Mouse (Mus musculus) Muller cell, postnatal 12 days (primary cell): Measurements from ENCODE around the gene Ttll9.

Source experiments
- DNase-seq: peaks from one replicate; pipeline ENCODE4 v3.0.0-alpha.2; 2015; ENCODE audit errors: inconsistent ontology term

The Ttll9 gene

DNA sequence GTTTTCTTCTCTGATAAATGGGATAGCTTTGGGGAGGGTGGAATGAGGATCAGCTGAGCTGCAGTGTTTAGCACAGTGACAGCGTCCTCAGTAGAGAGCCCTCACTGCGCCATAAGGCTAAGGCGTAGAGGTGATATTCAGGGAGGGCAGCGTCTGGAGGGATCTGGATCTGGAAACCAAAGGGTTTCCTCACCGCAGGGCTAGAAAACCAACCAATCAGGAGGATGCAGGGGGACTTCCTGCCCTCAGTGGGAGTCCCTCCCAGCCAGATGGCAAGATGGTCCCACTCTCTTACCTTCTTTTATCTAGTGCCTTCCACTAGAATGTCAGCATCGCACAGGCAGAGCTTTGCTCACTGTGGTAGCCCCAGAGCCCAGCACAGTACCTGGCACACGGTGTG is 20.5 kb upstream of the Ttll9 start:
- DNase-seq, result no peak

DNA sequence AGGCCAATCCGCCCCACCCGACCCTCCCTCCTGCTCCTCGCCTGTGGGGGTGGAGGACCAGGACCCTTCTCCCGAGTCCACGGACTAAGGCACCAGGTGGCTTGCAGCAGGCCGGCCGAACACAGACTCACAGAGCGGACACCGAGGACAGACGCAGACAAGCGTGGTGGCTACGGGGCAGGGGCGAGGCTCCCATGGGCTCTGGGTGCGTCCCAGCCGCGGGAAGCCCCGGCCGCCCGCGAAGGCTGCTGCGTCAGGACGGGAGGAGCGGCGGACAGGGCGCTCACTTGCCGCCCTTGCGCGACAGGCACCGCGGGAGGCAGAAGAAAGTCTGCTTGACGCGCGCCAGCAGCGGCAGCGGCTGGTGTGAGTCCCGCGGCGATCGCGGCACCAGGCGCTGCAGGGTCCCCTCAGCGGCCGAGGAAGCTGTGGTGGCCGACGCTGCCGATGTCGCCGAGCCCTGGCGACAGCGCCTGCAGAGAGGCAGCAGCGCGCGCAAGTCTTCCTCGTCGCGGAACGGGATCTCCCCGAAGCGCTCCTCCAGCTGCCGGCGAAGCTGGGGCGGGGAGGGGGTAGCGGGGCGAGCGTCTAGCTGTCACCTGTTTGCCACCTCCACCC is 19.3 kb upstream of the Ttll9 start:
- DNase-seq, result no peak

DNA sequence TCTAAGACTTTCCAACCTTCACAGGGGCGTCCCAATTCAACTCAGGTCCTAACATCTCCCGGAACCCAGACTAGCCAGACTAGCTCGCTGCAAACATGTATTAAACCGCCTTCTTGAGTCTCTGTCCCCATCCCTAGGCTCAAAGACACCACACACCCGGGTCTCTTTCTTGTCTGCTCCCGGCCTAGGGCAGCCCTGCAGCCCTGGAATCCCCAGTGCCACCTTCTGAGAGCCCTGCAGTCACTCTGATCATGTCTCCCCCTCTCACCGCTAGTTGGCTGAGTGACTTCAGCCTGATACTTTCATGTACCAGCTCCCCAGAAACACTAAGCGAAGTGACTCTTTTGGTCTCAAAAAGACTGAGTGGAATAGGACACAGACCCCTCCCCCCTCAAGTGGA is 18.7 kb upstream of the Ttll9 start:
- DNase-seq, result no peak

DNA sequence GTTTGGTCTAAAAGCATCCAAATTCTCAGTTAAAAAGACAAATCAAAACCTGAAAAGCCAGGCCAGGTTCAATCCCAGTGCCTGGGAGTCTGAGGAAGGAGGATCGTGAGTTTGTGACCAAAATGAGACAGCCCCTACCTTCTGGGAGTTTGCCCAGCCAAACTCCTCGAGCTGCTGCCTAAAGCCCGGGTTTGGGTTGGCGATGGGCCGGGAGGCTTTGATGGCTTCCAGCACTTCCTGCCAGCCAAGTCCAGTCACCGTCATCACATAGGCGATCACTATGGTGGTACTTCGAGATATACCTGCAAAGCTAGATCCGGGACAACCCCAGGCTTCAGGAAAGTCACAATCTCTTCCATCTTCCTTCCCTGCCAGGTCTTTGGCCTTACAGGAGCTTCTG is 18.3 kb upstream of the Ttll9 start:
- DNase-seq, result no peak

DNA sequence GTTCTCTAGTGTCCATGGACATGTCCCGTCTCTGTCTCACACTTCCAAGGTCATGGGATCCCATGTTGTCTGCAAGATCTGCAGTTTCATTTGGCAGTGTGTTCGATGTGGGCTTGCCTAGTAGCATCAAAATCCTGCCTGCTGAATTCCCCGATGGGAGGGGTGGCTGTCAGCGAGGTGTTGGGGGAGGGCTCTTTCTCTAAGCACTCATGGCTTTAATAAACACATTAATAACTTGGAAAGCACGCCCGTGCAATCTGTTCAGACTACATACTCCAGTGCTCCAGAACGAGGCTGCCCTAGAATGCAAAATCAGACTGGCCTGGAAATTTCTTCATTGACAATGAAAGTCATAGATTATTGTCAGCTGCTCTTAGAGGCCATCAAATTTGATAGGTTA is 15.2 kb upstream of the Ttll9 start:
- DNase-seq, result no peak

DNA sequence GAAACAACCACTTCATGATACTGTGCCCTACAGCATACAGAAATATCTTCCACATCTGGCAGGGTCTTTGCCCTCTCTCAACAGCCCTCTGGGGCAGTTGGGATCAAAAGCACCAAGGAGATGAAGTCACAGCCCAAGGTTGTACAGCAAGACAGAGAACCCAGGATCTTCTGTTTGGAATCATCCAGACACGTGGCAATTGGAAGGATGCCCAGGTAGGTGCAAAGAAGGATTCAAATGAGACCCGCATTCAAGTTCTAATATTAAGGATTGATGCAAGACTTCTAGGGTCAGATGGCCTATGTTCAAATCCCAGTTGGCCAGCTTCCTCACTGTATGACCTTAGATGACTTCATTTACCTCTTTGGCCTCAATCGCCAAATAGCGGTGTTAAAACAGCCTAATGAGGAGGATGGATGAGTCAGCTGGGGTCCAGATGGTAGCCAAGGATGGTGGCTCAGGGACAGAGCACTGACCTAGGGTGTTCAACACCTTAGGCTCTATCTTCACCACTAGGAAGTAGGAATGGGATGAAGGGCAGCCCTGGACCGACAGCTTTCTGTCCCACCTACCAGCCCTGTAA is 13.8 kb upstream of the Ttll9 start:
- no peak for DNase-seq

DNA sequence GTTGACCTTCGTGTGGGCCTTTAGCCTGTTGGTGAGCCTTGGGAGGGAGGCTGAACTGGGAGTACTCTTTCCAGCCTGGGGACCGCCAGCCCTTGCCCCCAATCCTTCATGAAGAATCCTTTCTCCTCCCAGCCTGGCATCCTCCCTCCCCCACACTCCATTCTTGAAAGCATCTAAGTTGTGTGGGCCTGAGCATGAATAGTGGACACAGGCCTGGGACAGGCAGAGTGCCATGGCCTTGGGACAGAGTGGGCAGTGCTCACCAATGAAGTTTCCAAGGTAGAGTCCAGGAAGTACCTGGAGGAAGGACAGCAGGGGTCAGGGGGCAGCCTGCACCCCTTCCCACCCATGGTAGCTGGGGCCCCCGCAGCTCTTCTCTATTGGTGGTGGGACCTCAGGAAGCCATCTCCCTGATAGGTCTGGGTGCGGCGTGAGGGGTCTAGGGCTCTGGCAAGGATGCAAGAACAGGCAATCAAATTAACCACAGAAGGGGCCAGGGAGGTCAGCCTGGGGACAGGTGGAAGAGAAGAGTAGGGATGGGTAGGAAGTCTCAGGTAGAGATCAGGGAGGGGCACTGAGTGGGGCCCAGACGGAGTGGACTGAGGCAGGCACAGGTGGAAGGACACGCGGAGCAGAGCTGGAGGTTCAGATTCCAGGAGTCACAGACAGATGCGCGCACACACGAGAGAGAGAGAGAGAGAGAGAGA is 11.8 kb upstream of the Ttll9 start:
- DNase-seq, result no peak

DNA sequence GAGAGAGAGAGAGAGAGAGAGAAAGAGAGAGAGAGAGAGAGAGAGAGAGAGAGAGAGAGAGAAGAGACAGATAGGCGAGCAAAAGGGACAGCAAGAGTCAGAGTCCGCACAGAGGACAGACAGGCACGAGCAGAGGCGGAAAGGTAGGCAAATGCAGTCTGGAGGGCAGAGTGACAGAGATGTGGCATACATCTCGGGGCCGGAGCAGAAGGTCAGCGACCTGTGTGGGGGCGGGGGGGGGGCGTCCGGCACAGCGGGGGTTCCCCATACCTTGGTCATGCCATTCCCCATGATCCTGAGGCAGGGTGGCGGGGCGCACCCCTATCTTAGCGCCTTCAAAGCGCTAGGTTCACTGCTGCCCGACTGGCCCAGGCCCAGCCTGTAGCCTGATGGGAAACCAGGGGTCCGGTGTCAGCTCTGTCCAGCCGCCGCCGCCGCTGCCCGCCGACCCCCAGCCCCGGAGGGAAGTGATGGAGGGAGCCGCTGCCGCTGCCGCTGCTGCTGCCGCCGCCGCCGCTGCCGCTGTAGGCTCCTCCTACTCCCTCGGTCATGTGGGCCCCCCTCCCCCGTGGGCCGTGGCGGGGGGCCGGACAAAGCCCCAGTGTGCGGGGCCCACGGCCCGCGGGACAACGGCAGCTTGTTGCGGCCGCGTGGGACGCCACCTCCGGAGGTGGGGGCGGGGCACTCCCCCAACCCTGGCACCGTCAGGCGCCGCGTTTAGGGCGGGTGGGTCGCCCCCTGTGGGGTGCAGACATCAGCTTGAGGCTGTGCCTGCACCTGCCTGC is 11.0 kb upstream of the Ttll9 start, which contains the start of gene Dusp15:
Gene Dusp15 (minus strand): TSS at position 634 of the 785 bp plus-strand sequence.
- no peak for DNase-seq

DNA sequence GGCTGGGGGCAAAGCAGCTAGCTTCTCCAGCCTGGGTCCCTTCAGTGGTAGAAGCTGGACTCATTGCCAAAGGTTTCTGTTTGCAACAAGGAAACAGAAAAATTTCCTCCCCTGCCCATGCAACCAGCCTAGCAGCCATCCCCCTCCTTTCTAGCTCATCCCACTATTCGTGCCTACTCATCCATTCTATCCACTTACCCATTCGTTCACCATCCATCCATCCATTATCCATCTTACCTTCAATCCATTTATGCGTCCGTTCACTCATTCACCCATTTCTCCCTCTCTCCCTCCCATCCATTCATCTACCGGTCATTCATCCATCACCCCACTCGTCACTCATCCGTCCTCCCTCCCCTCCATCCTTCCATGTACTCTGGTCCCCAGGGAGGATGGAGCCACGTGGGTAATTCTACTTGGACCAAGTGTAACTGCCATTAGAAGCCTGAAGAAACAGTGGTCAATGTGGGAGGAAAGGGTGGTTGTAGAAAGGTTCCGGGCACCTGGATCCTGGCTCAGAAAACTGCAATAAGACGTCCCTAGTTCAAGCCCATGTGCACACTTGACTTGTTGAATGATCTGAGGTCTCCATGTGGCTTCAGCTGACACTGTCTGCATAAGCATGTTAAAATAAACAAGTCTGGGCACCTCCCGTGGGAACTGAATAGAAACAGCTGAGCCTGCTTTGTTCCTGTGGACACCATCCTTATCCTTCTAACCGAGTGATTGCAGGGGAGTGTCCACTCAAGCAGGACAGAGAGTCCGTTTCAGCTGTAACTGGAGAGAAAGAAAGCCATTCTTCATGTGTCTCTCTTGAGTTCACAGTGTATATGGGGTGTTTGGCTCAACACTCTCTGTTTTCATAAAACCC is 10.2 kb upstream of the Ttll9 start:
- DNase-seq, result peak; percentile 47

DNA sequence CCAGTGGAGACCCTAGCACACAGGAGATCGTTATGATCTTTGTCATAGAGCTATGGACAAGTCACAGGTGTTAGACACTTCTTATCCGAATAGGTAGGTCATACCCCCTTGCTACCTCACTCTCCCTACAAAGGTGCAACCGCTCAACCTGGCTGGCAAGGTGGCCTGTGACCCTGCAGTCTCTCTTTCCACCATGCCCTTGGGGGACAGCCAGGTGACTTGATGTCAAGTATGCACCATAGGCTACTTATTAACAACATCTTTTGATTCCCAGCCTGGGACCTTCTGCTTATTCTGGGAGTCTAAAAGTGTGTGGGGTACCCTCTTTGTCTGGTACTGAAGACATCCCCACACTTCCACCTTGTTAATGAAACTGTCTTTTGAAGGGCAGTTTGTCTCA is 4.2 kb upstream of the Ttll9 start:
- no peak for DNase-seq

DNA sequence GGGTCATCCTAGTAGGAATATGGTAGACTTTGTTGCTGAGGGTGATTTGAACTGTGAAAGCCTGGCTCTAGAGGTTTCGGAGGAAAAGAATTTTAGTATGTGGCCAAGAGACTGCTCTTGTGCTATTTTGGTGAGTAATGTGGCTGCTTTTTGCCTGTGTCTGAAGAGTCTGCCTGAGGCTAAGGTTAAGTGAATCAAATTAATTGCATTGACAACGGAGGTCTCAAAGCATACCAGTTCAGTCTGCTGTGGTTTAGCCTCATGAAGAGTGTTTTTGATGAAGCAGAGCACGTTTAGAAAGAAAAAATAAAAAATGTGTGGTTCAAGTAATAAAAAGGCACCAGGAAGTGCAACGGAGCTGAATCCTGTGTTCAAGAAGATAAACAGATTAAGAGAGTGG is 3.3 kb downstream of the Ttll9 start:
- DNase-seq, result peak; percentile 91

DNA sequence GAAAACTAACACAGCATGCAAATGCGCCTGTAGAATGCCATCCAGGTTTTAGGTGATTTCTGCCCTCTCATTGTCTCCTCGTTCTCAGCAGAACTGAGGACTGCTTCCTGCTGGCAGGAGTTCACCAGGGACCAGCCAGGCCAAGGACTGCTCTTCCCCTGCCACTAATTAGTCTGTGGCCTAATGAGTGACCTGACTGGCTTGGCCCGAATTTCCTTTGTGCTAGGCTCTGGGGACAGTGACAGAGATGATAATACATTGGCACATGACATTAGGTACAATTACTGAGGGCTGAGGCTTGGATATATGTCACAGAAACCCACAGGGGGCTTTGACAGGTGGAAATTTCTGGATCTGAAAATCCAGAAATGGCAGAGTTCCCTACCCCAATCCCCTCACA is 14.7 kb downstream of the Ttll9 start:
- peak; percentile 63 for DNase-seq

DNA sequence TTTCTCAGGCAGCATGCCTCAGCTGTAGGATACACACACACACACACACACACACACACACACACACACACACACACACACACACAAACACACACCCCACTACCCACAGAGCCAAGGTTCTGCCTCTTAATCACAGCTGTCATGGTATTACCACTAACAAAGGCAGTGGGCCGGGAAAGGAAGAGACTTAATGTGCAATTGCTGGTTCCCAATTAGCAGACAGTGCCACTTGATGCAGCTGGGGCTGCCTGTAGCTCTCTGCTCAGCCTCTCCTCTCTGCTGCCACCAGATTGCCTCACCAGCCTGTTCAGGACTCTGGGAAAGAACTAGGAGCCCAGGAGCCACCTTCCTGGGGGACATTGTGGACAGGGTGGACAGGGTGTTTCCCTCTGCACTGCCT is 23.3 kb downstream of the Ttll9 start:
- DNase-seq, result peak; percentile 20

DNA sequence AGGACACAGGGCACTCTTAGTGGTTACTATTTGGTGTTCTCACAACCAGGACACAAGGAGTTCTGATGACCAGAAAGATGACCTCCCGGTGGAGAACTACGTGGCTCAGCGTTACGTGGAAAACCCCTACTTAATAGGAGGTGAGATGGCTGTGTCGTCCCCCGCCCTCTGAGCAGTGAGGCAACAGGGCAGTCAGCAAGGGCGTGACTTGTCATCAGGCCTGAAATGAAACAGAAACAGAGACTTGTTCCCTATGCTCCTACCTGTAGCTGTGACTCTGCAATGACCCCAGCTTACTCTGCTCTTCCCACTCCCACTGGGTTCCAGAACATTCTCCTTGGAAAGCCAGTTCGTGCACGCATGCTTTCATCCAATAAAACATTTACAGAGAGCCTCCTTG is 29.2 kb downstream of the Ttll9 start:
- DNase-seq, result no peak

DNA sequence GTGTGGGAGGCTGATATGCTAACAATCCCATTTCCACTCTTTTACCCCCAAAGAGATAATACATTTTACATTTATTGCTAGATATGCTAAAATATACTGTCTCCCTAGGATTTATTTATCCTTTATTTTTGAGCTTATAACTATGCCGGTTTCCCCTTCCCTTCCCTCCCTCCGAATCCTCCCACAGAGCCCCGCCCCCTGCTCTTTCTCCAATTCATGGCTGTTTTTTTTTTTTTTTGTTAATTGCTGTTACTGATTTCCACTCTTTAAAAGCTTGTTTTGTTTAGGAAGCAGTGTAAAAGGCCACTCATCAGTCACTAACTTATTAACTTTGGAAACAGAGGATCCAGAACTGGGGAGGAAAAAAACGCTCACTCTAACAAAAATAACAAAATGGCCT is 34.8 kb downstream of the Ttll9 start:
- no peak for DNase-seq

DNA sequence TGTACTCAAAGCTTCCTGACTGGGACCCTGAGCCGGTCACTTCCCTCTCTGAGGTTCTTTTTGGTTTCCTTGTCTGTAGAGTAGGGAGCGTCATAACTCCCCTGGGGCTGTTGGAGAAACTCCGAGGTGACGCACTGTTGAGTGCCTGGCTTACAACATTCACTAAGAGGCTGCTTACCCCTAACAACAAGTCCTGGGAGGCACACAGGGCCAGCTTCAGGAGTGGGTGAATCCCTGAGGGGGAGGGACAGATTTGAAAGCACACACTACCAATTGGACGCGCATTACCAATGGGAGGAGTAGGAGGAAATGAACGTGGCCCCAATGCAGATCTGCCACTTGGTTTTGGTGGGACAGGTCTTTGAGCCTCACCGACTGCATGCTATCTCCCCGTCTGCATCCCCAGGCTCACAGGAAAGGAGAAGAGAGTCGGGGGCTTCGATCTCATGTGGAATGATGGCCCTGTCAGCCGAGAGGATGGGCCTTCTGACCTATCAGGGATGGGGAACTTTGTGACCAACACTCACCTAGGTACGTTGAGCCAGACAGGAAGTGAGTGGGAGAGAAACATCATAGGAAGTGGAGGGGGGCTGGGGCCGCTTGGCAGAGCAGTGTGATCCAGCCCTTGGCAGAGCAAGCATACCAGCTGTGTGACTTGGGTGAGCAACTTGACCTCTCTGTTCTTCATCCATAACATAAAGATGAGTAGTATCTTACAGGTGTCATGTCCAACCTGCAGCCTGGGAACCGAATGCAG is 40.4 kb downstream of the Ttll9 start:
- DNase-seq, result no peak

DNA sequence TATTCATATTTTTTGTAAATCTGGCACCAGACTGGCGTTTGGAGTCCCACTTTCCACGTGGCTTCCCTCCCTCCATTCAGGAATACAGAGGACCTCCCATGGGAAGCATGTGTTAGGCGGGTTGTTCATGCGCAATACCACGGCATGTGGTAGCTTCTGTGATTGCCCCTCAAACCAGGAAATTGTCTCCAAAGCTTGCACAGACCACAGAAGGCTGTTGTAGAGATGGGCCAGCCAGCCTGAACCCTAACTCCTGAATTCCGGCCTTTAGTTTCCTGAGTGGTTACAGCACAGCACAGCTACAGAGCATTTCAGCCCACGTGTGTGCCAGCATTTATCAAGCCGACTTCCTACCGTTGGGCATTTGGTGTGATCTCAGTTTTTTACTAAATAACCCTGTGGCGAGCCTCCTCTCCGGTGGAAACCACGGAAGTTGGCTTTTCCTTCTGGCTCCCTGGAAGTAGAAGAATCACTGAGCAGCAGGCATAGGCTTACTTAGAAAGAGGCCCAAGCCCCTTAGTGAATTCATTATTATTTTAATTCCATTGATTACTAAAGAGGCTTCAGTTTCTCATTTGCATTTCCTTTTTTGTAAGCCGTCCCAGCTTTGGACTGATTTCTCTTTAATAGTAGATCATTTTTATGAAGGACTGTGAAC is 41.5 kb downstream of the Ttll9 start:
- DNase-seq, result no peak

DNA sequence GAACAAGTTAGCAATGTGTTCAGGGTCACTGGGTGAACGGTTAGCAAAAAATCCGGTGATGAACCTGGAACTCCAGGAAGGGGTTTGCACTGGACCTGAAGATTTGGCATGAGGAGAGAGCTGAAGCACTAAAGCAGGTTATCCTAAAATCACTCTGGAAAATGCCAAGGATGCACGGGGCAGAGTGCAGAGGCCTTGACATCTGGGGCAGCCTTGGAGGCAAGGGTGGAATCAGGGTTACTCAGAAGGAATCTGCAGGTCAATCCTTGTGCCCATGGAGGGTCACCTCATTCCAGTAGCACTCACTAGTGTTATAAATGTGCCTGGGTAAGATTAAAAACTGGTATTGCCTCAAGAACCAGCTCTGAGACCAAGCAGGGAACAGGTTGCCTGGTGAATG is 43.7 kb downstream of the Ttll9 start:
- DNase-seq, result no peak

DNA sequence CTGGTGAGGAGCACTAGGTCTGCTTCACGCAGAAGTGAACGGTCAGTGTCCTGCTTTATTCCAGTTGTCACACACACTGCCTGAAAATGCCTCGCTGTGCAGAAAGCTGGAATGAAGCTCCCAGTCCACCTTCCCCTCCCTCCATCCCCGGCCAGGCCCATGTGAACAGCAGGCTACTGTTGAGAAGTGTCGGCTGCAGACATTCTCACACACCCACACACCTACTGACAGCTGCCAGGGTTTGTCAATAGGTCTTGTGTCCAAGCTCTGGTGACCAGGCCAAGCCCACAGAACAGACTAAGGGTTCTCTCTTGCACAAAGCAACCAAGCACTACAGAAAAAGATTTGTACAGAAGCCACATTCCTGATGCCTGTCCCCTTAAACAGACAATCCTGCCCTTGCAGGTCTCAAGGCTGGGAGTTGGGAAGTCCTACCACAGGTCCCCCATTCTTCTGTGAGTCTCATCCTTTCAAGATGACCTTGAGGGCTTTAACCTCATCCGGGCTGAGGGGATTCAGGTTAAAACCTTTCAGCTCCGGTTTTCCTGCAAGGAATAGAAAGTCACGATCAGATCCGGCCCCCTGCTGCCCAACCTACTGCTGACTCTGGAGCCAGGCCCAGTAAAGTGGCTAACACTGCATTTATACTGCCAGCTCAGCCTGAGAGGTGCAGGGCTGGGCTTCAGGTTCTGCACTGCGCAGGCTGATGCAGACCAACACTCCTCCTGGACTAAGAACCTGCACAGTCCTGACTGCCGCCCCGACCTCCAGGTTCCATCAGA is 47.1 kb downstream of the Ttll9 start:
- DNase-seq, result peak; percentile 90
